Mouse (Mus musculus): ENCODE measurements around the gene Slc30a2.

- no peak for TF ChIP-seq CTCF (IDR thresholded peaks at IDR 0.05; ENCODE audit: control insufficient read depth, insufficient read depth, insufficient replicate concordance, low read depth, low read length)
- TF ChIP-seq POLR2A (IDR thresholded peaks at IDR 0.05; ENCODE audit: control insufficient read depth, low read depth, low read length), result no peak
Observed at GRCm38 (mm10) chr4:134296523-134296922, 46.5 kb upstream of the Slc30a2 start.
